Mouse (Mus musculus) left cerebral cortex, postnatal 4 days (tissue): Measurements from ENCODE around the gene Ppm1h. TPM values are rescaled to one million over a fixed set of nuclear protein-coding genes. Genes with fewer than 3 reads are reported as not detected.
A peak's percentile ranks its signal among the peaks of the same experiment; 100 is the strongest.
"Not testable (repeated sequence)": the region's sequence is repeated elsewhere in the genome, so short reads cannot be mapped to it uniquely, and the experiment has no call there.

ENCODE experiments used
- DNase-seq: peaks from one replicate; pipeline ENCODE4 v3.0.0-alpha.2; 2022
- intact Hi-C: fragments of 180-260 bp; cut with DNase I; formaldehyde crosslinking; loops from one replicate; pipeline ENCODE4 v1.15.1; 2025
- total RNA-seq, 2 experiments: library from RNA; stranded (reverse); gene quantifications; 2 replicates each; pipeline ENCODE4 v1.2.3; 2021

Gene Ppm1h
- total RNA-seq, 2 experiments from 2014 or later = 63.3 to 68.3 TPM

DNA sequence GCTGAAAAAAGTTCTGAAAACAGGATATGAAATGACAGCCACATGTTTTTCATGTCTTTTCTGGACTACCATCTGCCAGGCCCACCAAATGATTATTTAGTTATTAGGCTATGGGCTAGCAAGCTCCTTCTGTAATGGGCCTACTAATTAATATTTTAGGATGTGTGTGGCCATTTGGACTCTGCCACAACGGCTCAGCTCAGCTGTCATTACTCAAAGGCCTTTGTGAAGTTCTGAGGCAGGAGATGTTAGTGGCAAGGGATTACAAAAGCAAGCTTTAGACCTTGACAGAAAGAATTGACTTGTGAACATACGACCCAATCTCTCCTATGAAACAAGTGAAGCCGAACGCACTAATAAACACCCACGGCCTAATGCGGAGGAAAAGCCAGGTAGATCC is 272.4 kb downstream of the Ppm1h start:
- intact Hi-C loops = no loop called here
- DNase-seq = no peak

DNA sequence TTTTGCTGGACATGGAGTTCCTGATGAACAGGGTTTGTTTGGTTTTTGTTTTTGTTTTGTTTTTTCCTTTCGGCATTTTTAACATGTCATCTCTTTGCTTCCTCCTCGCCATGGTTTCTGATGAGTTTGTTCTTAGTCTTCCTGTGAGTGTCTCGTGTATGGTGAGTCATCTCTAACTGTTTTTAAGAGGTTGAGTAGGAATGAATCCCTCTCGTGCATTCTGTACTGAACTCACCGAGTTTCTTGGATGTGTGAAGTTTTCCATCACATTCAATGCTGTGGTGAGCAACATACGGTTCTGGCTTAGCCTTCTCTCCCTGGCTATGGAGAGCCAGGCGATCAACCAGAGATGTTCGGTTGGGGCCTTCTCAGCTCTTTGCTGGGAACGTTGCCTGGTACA is 275.0 kb downstream of the Ppm1h start:
- no peak for DNase-seq
- intact Hi-C loops = no loop called here

DNA sequence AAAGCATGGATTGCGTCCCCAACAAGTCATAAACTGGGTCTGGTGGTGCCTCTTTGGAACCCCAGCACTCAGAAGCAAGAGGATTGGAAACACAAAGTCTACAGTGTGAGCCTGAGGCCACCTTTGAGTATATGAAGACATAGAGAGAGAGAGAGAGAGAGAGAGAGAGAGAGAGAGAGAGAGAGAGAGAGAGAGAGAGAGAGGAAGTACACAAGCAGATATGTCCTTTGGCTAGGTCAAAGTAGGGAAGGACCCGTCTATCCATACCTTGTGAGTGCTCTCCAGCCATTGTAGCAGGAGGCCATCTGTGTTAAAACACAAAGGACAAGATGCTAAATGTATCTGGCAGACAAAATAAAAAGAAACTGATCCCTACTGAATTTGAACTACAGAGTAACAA is 279.4 kb downstream of the Ppm1h start:
- intact Hi-C loops = no loop called here
- no peak for DNase-seq

DNA sequence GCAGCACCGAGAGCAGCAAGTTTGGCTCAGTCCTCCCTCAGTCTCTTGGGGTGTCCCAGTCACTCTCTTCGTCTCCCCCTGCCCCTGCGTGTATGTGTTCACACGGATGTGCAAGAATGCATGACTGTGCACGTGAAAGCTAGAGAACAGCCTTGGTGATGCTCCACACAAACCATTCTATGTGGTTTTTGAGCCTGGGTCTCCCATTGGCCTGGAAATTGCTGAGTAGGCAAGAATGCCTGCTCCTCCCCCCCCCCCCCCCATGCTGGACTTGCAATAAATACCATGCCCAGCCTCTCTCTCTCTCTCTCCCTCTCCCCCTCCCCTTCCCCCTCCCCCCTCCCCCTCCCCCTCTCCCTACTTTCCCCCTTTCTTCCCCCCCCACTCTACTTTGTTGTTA is 280.1 kb downstream of the Ppm1h start:
- DNase-seq = no peak
- intact Hi-C loops = no loop called here

DNA sequence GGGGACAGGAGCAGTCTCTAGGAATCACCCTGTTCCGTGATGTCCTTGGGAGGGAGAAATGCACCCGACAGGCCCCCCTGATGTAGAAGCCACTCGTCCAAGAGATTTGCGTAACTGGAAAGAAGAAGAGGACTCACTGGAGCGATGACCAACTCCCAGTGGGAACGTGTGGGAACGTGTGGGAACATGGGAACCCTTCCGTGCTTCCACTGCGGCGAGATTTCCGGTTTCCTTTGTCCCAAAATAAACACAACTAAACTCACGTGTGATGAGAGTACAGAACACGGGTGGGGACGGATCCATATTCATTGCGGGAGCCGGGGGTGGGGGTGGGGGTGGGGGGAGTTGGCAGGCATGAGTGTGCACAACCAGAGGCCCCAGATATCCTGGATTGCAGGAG is 281.7 kb downstream of the Ppm1h start:
- intact Hi-C loops = no loop called here
- DNase-seq = no peak

DNA sequence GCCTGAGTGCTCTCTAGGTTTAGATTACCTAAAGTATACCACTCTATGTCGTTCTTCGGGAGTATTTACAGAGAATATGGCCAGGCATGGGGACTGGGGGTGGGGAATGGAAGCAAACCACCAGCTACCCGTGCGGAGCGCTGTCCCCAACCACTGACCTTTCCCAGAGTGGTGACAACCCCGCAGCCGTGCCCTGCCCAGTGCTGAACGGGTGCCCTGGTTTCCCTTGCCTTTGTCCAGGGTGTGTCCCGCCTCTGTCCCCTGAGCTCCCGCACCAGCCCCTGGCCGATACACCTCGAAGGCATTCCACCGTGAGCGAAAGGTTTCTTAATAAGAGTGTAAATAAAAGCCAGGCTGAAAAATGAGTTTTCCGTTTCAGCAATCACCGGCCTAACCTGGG is 282.2 kb downstream of the Ppm1h start:
- intact Hi-C loops = no loop called here
- DNase-seq = no peak

DNA sequence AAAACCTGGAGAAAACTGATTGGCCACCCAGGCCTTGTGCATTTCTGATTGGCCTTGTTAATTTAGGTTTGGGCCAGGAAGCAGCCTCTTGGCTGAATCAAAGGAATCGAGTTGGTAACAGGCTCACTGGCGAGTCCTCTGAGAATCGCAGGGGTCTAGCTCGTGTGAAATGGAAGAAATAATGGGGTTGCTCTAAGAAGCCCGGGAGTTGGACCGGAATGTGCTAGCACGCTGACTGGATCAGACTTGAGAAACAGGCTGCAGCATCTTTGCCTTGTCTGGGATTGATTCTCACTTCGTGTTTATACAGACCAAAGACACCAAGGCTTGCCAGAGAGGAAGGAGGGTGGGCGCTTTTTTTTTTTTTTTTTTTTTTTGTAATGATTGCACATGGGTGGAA is 282.9 kb downstream of the Ppm1h start:
- intact Hi-C loops = no loop called here
- DNase-seq = no peak

DNA sequence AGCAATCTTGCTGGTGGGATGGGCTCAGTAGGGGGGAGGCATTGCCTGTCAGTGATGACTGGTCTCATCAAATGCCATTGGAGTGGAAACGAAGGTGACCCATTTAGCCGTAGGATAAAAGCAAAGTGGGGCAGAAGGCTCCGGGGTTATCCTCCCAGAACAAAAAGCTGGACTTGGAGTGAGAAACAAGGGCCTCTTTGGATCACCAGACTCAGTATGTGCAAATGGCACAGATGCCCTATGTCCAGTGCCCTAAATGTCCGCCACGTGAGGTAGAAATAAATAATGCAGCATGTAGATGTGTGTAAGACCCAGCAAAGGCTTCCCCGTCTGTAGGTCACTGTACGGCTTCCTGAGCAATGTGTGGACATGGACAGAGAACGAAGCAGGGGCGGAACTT is 284.1 kb downstream of the Ppm1h start:
- DNase-seq = no peak
- intact Hi-C loops = no loop called here

DNA sequence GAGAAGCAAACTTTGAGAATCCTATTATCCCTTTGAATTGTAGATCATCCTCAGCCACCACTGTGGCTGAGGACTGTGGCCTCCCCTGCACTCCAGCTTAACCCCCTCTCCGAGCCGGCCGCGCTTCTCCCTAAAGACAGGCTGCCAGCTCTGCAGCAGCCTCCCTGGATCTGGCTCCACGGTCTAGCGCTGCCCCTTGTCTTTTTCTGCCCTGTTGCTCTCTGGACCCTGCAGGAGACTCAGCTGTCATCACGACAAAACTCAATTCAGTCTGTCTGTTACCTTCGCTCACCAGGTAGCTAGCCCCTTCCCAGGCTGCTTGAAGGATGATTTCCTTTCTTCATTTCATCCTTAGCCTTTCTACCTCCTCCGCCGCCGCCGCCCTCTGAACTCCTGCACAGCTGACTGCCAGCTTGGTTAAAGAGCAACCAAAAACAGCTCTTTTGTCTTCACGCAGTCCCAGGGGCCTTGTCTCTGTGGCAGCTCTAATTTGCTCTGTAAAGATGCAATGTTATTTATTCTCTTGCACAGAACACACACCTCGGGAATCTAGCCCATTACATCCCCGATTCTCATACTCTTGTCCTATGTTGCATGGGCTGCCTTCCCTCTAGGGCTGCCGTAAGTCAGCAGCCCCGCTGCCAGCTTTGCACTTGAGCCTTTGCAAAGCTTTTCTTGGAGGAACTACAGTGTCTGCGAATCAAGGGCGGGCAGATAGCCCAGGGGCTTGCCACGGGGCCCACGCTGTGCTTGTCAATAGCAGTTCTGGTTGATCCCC is 285.1 kb downstream of the Ppm1h start:
- intact Hi-C loops = no loop called here

DNA sequence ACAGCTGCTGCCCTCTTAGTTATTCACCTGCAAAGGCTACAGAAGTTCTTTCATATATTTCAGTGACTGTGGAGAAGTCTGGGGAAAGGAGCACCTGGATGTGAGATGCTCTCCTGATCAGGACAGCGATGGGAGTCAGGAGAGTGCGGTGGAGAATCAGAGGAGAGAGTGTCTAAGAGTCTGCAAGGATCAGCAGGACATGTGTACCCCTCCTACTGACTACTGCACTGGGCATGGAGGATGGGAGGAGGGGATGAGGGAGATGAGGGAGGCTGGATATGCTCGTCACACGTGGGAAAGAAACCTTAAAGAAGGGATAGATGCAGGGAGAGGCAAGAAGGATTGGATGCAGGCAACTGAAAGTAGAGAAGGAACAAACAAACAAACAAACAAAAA is 285.7 kb downstream of the Ppm1h start:
- intact Hi-C loops = no loop called here
- no peak for DNase-seq

More for the DNA sequence above, 285.1 kb downstream of the Ppm1h start:
- peak; percentile 60 for DNase-seq

DNA sequence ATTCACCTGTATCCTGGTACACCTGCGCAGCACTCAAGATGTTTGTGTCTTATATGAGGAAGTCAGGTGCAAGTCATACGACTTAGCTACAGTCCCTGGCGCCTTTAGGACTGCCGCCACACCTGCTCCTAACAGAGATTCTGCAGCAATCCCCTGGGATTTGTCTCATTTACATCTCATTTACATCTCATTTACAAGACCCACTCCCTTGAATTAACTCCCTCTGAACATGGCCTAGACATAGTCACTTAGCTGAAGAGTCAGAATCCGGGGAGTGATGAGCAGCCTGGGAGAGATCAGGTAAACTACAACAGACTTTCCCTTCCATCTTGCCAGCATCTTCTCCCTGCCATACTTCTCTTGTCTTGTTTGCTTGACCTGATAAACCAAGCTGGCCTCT is 287.1 kb downstream of the Ppm1h start:
- DNase-seq, intact Hi-C loops: not testable (repeated sequence)

DNA sequence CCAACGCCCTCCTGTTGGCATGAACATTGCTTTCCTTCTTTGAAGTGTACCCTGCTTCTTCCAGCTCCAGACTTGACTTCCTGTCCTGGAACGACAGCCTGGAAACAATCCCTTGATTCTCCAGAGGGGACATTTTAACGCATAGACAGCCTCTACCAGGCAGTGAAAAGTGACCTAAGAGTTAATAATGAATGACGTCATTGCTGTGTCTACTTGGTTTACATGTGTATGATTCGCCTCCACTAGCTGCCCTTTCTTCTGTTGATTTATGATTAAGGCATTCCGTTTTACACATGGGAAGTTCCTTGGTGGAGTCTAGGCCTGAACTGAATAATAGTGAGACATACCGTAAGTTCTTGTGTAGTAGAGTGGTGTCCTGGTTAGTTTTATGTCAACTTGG is 287.9 kb downstream of the Ppm1h start:
- DNase-seq = no peak
- intact Hi-C loops = no loop called here

DNA sequence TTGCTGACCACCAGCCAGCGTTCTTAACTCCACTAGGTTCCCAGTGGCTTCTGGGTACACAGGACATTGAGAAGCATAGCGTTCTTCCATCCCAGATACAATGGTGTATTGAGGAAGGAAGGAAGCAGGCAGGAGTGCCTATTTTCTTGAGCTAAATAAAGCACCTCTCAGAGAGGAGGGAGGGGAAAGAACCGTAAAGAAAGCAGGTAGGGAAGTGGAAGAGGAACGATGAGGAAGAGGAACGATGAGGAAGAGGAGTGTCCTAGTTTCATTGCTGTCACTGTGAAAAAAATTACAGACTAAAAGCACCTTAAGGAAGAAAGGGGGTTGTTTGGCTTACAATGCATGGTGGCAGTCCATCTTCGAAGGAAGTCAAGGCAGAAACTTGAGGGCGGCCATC is 291.6 kb downstream of the Ppm1h start:
- no peak for DNase-seq
- intact Hi-C loops = no loop called here

DNA sequence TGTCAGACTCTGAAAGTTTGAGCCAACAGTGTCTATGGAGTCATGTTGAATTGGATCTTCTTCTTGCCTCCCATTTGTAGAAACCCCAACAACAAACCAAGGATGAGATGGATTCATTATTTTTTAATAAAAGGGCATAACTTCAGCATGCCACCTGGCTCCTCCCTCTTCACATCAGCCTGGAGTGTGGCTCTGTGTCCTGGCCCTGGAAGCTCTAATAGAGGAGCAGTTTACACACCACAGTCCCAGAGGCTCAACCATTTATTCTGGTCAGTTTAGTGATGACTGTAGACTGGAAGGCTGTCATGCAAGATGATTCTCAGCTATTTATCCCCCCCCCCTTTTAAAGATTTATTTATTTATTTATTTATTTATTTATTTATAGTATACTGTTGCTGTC is 294.7 kb downstream of the Ppm1h start:
- no peak for DNase-seq

DNA sequence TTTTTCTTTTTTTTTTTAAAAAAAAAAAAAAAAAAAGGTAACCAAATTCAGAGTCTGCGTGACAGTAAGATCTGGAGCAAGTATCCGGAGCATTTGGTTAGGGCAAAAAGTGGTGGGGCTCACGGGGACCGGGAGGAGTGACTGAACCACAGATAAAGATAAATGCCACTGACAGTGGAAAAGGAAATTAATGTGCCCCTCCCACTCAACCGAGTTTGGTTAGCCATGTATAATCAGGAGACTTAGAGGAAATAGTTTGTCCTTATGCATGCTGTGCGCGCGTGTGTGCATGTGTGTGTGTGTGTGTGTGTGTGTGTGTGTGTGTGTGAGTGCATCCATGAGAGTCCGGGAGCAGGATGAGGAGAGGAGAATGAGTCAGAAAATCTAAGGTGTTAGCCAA is 297.5 kb downstream of the Ppm1h start:
- DNase-seq = no peak
- intact Hi-C loops = no loop called here

More for the DNA sequence above, 294.7 kb downstream of the Ppm1h start:
- intact Hi-C loops = no loop called here

DNA sequence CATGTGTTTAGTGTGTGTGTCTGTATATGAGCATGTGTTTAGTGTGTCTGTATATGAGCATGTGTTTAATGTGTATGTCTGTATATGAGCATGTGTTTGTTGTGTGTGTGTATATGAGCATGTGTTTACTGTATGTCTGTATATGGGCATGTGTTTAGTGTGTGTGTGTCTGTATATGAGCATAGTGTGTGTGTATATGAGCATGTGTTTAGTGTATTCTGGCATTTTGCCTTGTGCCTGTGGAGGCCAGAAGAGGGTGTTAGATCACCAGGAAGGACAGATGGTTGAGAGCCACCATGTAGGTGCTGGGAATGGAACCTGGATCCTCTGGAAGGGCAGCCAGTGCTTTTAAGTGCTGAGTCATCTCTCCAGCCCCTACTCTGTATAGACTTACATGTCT is 300.8 kb downstream of the Ppm1h start:
- intact Hi-C loops = no loop called here

DNA sequence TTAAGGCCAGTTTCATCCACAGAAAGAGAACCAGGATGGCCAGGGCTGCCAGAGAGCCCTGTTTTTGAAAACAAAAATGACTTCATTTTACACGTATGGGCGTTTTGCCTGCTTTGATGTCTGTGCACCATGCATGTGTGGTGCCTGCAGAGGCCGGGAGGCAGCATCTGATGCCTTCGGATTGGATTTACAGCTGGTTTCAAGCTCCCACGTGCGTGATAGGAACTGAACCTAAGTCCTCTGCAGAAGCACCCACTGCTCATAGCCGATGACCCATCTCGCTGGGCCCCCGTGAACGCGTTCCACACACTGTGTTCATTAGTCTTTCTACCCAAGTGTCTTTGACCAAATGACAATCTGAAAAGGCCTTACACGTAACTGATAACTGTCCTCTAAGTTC is 301.6 kb downstream of the Ppm1h start:
- intact Hi-C loops = loop anchor here (10.0 kb wide), 2 partner anchors 65 to 95 kb away; no protein-coding TSS in a partner anchor
- no peak for DNase-seq

More for the DNA sequence above, 300.8 kb downstream of the Ppm1h start:
- DNase-seq = no peak

DNA sequence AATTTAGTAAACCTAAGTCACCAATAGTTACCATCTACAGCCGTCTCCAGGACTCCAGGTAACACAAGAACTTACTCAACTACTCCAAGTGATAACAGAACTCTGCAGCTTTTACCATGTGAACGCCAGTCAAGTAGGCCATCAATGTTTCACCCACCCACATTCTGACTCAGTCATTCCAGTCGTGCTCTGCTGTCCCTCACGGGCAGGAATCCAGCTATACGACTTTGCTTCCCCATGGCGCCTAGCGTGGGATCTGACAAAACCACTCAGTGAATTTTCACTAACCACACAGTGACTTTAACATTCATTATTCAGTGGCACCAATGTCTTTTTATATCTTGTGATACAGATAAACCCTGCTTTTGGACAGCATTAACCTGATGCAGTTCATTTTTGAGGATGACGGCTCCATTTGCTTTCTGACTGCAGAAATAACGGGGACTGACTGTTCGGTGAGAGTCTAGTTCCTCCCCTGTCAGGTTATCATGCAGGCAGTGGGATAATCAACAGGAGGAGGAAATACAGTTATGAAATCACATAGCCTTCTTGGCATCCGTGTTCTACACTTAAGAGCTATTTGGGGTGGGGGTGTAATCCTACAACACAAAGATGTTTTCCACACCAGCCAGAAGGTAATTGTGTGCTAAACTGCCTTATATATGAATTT is 304.5 kb downstream of the Ppm1h start:
- DNase-seq = no peak
- intact Hi-C loops = loop anchor here (10.0 kb wide), 2 partner anchors 68 to 98 kb away; no protein-coding TSS in a partner anchor

DNA sequence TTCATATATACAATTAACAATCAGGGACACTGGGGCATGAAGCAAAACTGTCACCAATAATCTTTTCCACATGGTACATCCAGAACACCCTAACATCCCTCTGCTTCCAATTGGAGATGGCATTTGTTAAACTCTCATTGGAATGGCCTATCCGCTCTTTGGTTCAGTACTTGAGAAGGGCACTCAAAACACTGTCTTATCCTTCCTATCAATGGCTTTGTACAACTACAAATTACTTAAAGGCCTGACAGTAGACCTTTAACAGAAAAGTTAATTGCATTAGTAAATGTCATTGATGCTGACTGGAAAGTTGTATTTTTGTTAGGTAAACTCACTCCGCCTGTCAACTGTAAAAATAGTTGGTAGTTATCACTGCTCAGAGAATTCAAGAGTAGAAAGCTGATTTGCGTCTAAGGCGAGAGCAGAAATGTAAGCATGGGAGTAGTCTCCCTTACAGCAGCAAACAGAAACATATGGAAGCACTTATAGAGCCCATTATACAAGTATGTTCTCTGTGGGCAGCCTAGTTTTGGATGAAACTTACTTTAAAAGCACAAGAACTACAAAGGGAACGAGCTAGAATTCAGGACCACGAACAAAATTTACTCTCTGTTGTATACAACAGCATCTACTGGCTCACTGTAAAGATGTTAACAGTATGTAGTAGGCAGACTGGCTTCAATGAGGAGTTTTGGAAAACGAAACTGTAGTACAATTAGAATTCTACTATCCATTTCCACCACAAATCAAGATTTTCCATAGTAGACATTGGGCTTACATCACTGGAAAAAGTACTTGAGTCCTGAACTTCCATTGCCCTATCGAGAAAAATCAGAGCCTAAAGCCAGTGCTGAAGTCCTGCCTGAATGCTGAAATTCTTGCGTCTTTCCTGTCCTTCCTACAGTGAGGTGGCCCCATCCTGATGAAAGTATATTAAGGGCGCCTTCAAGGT is 305.3 kb downstream of the Ppm1h start:
- DNase-seq = no peak
- intact Hi-C loops = loop anchor here (10.0 kb wide), 2 partner anchors 69 to 99 kb away; no protein-coding TSS in a partner anchor

DNA sequence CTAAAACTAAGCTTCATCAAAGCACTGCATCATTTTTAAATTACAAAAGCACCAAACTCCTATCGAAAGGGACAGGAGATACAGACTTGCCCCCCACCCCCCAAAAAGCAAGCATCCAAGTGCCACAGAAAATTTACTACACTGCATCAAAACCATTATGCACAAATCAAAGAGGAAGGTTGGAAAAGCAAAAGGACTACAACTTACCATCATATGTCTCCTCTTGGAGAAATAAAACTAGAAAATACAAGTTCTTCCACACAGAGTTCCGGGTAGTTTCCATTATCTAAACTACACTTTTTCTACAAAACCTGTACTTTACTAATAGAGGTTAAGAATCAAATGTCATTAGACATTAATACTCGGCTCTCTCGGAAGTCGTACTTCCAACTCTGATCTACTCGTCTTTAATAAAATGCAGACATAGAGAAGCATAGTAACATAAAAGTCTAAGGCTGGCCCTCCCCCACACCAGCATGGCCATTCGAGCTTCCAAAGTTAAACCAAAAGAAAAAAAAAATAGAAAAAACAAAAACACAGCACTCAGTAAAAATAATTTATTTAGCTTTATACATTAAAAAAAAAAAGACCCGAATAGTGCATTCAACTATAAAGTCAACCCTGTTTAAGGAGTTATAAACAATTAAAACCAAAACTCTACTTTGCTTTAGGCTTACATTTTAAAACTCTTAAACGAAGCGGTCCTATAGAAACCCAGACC is 306.1 kb downstream of the Ppm1h start:
- intact Hi-C loops = loop anchor here (5.0 to 10.0 kb wide), 3 partner anchors 70 to 177 kb away; no protein-coding TSS in a partner anchor
- DNase-seq = no peak

DNA sequence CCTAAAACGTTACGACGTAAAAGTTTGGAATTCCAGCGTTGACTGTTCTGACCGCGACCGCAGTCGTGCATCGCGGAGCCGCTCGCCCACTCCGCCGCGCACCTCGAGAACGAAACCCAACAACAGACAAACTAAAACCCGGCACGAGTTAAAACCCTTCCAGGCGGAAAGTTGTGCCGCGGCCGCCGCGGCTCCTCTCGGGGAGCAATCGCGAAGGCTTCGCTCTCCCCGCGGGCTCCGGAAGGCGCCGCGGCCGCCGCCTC is 306.6 kb downstream of the Ppm1h start:
- intact Hi-C loops = loop anchor here (5.0 to 10.0 kb wide), 3 partner anchors 70 to 178 kb away; no protein-coding TSS in a partner anchor
- peak; percentile 38 for DNase-seq
